Mouse (Mus musculus) cerebellum, postnatal 10 days (tissue): ENCODE results near the gene Bloc1s4.
A peak's percentile ranks its signal among the peaks of the same experiment; 100 is the strongest.

Source experiments
- DNase-seq, 2 experiments: peaks; one replicate each; pipeline ENCODE4 v3.0.0; 2021; ENCODE audit warnings: mixed read lengths in 2 of 2

Bloc1s4 gene

DNA sequence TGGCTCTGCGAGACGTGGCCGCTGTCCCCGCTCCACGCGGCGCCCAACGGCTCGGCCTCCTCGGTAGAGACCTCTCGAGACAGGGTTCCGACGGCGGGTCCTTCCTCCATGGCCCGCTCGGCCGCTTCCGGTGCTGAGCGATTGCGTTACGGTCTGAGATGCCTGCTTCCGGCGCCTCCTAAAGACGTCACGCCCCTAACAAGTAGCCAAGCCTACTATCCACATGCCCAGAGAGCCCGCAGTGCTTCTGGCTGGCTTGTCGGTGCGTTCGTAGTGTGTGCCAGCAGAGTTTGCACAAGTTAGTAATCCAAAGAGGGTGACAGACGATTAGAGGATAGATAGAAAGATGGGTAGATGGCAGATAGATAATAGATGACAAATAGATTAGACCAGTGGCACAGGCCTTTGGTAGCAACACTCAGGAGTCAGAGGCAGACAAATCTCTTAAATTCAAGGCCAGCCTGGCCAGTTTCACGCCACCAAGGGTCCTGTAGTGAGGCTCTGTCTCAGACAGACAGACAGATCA lies at the start of gene Bloc1s4:
Bloc1s4 (minus strand) TSS at position 115 of the 526 bp plus-strand sequence.
- DNase-seq: peak; percentile 97

DNA sequence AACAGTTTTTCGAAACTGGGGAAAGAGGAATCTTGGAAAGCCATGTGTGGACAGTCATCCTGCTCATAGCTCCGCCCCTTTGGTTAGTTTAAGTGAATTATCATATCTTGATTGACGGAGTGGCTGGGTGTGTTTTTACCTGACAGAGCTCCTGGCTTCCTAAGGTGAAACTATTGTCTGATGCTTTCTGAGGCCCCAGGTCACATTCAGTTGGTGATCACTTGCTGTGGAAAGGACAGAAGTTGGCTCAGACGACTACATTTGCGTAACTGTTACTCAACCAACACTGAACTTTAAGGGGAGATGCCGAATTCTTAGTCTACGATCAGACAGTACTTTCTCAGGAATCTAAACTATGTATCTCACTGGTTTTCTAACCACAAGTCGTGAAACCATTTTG lies 48.8 kb upstream of the Bloc1s4 start:
- no peak for DNase-seq

DNA sequence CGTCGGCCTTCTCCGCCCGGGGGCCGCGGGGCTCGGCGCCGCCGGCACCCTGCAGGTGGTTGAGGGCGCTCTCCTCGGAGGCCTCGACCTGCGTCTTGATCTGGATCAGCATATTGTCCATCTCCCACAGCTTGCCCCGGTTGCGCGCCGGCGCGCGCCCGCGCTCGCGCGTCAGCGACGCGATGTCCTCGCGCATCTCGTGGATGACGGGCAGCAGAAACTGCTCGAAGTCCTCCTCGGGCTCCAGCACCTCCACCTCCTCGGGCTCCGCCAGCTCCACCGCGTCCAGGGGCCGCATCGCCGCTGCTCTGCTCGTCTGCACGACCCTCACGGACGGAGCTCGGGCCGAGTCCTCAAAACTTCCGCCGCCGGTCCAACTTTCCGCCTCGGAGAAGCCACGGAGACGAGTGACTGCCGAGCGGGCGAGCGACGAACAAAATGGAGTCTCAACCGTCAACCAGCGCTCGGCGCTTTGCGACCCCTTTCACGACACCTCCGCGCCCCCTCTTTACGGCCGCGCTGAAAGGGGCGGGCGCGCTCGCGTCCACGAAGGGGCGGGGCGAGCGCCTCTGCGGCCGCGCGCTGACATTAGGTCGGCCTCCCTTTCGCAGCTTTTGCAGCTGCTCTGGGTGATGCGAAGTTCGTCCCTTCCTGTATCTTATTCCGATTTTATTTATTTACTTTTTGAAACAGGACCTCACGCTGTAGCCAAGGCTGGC lies 48.0 kb upstream of the Bloc1s4 start, which contains the start of gene Mrfap1:
Mrfap1 (minus strand) TSS at position 477 of the 719 bp plus-strand sequence.
- peak; percentile 96 to 97 for DNase-seq

DNA sequence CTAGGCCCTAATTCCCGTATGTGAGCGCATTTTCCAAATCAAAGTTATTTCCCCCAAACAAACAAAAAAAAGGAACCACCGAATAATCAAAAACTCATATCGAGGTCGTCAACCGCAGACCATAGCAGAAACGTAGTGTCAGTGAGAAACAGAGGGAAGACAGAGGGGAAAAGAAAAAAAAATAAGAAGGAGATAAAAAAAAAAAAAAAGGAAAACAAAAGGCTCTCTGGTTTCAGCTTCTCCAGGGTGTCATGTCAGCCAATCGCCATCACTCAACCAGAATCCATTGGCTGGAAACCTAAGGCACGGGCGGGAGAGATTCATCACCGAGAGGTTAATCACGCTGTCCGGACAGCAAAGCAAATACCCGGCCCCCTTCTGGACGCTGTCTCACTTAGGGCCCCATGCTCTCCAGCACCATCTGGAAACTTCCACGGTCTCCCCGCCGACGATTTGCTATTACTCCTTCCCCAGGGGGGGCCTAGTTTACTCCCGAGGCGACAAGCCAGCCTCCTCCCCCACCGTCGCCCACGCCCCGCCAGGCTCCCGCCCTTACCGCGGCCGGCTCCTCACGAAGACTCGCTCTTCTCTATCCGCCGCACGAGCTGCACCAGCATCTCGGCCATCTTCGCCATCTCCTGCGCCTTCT lies 47.3 kb upstream of the Bloc1s4 start:
- peak; percentile 84 to 86 for DNase-seq

DNA sequence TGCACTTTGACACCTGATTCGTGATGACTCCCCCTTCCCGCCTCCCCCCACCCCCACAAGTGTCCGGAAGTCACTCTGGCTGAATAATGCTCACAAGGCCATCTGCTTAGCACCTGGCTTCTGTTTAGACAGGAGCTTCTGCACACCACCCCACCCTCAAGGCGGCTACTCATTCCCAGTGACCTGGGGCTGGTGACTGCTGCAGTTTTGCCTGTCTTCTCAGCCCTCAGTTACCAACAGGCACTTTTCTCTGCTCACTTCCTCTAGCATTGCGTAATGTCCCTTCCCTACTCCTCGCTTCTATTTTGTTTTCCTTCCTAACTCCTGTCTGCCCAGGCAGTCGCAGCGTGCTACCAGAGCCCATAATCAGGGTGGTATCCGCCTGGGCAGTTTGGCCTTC lies 43.4 kb upstream of the Bloc1s4 start:
- no peak for DNase-seq

DNA sequence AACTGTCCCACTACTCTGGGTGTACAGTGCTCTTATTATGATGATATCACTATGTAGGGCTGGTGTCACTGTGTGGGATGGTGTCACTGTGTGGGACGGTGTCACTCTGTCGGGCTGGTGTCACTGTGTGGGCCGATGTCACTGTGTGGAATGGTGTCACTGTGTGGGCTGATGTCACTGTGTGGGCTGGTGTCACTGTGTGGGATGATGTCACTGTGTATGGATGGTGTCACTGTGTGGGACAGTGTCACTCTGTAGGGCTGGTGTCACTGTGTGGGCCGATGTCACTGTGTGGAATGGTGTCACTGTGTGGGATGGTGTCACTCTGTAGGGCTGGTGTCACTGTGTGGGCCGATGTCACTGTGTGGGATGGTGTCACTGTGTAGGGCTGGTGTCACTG lies 37.6 kb upstream of the Bloc1s4 start:
- no peak for DNase-seq

DNA sequence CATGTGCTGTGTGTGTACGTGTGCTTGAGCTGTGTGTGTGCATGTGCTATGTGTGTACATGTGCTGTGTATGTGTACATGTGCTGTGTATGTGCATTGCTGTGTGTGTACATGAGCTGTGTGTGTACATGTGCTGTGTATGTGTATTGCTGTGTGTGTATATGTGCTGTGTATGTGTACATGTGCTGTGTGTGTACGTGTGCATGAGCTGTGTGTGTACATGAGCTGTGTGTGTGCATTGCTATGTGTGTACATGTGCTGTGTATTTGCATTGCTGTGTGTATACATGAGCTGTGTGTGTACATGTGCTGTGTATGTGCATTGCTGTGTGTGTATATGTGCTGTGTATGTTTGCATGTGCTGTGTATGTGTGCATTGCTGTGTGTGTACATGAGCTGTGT lies 31.1 kb upstream of the Bloc1s4 start:
- DNase-seq: no peak

DNA sequence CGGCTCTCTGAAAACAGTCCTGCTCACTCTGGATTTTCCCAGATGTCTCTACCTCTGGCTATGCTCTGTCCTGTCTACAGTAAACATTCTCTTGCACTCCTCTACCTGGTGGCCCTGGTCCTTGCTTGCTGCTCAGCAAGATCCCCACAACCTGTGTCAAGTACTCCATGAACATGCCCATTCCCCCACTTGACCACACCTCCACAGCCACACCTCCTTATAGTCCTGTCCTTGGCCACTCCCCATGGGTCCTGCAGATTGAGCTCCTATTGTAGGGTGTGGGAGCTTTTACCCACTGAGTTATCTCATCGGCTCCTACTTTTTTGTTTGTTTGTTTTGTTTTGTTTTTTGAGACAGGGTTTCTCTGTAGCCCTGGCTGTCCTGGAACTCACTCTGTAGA lies 30.5 kb upstream of the Bloc1s4 start:
- DNase-seq: no peak

DNA sequence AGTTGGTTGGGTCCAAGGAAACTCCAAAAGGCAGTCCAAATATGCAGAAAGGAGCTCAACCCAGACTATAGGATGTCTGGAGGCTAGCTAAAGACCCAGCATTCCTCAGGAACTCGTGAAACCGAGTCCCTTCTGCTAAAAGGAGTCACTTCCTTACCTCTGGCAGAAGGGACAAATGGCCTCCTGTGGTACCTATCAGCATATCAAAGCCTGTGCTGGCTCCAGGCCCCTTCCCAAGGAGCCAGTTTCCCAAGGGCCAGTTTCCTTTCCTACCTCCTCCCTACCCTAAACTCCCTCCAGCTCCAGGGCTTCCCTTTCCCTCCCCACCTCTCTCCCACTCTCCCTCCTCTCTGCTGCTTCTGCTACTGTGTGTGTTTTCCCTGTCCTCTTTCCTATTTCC lies 28.7 kb upstream of the Bloc1s4 start:
- DNase-seq: no peak

DNA sequence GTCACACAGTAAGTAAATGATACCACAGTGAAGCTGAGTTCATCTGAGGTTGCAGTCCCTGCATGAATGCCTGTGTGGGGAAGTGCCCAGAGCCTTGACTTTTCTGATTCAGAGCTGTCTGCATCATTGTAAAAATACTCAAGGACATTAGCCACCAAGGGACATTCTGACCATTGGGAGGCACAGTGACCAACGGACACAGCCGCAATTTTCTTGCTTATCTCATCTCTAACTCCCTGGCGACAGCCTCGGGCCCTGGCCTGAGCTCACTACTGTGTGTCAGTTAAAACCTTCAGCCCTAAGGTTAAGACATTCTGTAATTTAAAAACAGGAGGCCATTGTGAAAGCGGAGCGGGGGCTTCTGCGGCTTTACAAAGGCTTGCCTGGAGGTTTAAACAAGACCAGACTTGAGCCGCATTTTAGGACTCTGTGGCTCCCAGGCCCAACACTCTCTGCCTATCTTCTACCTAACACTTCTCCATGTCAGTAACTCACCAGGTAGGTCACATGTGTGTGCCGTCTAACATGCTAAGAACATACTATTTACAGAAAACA lies 27.6 kb upstream of the Bloc1s4 start:
- DNase-seq: no peak

DNA sequence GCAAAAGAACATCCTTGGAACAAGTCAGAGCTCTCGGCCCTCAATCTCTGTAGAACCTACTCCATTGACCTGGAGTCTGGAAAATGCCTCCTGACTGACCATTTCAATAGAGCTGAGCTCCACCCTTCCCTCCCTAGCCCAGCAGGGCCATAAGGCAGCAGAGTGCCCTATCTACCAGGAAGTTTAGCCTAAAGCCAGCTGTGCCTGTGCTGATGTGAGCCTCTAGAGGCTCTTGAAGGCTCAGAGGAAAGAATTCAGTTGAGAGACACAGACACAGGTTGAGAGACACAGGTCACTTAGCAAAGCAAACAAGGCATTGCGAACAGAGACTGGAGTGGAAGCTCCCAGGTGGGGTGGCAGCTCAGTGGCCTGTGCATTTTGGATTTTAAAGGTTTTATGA lies 26.9 kb upstream of the Bloc1s4 start:
- no peak for DNase-seq

DNA sequence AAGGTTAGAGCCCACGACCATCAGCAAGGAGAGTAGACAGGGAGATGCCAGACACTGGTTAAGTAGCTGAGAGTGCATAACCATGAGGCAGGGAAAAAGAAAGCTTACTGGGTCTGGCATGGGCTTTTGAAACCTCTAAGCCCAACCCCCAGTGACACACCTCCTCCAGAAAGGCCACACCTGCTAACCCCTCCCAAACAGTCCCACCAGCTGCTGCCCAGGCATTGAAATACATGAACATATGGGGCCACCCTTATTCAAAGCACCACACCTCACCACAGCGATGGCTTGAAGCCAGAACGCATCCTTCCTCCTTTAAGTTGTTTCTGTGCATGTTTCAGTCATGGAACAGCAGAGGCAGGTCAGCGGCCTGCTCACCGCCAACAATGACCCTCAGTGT lies 24.1 kb upstream of the Bloc1s4 start:
- DNase-seq: no peak

DNA sequence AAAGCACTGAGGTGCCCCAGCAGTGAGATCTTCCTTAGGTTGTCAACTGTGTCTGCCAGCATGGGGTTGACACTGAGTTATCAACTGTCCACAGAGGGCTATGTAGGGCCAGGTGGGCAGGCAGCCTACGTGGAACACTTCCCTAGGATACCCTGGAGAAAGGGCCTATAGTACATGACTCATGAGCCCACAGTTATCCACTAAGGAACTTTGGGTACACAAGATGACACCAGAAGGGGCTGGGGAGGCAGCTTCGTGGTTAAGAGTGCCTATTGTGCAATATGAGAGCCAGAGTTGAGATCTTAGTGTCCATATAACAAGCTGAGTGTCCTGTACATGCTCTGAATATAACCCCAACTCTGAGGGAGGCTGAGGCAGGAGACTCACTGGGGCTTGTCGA lies 21.2 kb upstream of the Bloc1s4 start:
- no peak for DNase-seq

DNA sequence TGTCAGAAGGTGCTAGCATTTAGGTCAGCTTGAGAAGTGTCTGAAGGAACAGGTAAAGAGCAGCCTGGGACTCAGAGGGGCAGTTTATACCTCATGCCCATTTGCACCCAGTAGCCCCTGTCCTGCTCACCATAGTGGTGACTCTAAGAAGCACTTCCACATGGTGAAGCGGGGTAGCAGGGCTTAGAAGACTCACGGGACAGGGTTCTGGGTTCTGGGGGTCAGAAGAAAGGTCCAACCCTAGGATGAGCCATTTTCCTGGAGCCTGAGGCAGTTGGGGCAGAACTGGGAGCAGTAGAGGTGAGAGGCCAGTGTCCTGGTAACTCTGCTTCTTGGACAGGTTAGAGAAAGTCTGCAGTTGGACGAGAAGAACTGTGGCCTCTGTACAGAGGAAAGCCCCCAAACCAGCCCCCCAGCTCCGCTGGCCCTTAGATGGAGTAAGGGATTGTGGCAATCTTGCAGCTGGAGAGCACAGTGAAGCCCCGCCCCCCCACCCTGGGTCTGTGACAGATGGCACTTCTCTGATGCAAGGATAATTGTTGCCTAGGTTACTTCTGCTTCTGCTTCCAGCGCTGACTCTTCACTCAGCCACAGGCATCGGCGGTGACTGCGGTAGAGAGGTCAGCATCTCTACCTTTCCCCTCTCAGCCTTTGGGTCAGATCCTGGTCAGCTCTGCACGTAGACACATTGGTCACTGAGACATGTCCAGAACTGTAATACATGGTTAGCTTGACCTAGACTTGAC lies 18.7 kb upstream of the Bloc1s4 start:
- peak; percentile 80 for DNase-seq

DNA sequence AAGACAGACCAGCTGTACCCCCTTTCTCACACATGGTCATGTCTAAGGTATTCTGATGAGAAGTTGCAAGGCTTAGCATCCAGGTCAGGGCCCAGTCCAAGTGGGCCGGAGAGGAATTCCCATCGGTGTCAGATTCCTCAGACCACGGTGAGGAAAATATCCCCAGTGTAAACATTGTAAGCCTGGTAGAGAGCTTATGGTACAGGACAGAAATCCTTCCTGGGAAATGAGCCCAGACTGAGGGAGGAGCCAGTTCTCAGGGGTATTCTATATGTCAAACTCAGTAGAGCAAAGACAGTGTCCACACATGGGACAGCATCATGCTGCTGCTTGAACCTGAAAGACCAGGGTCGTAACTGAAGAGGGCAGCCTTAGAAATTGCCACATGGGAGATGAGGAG lies 11.4 kb upstream of the Bloc1s4 start:
- DNase-seq: no peak

DNA sequence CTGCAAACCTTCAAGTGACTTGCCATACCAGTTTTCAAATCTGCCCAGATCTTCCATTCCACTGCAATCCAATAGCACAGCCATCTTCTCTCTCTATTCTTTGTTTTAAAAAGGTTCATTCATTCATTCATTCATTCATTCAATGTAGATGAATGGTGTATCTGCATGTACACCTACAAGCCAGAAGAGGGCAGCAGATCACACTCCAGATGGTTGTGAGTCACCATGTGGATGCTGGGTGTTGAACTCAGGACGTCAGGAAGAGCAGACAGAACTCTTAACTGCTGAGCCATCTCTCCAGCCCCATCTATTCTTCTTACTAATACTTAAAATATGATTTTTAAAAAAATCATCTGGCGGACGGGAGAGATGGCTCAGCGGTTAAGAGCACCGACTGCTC lies 8.6 kb upstream of the Bloc1s4 start:
- DNase-seq: no peak

DNA sequence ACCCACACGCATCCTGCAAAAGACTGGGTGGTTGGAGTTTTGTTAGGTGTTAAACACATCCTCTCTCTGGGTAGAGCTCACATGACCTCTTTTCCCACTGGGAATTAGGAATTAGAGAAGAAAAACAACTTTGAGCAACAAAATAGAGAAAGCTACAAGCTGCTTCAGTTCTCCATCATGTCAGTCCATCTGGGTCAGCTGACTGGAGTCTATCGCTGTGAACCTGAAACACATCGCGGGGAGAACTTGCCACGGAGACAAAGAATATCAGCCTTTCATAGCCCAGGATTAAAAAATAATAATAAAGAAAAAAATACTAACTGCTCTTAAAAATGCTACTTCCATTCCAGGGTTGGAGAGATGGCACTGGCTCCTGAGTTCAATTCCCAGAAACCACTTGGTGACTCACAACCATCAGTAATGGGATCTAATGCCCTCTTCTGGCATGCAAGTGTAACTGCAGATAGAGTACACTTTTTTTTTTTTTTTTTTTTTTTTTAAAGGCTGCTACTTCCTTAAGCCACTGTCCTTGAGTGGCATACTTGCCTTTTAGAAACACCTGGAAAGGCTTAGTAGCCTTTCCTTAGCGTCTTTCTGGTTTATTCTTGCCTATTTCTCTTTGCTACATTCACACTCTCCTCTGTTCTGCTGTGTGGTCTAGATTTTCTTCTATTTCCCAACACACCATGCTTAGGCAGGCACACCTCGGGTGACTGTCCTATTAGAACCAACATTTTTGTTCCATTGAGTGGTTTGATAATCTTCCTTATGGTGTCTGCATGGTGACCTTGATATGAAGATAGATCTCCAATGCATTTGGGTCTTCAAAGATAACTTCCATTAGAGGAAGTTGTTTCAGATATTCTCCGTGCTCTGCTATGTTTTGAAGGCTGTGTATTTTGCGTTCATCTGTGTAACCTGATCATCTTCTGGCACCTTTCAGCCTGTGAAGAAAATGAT lies 1.9 kb upstream of the Bloc1s4 start:
- no peak for DNase-seq

DNA sequence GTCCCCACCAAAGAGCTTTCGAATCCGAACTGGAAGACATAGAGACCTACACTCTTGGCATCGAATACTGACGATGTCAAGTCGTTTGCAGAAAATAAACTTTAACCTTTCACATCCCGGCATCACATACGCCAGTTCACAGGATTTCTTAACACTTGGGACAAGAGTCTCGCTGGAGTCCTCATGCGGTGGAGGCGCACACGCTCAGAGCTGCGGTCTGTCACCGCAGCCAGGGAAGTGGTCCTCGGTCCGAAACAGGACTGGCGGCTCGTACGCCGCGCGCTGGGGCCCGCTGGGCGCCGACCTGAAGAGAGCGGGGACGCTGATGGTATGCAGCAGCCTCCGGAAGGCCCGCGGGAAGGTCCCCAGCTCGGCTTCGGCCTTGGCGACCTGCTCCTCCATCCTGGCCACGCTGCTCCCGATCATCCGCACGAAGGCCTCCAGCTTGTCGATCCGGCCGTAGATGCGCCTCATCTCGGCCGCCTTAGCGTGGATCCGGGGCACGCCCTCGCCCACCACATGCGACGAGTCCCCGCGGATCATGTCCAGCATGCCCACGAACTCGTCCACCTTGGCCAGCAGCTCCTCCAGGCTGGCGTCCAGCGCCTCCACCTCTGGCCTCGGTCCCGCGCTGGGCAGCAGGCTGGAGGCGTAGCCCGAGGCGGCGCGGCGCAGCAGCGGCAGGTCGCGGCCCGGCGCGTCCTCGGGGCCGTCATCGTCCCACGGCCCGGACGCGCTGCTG lies 485 bp downstream of the Bloc1s4 start:
- no peak for DNase-seq

DNA sequence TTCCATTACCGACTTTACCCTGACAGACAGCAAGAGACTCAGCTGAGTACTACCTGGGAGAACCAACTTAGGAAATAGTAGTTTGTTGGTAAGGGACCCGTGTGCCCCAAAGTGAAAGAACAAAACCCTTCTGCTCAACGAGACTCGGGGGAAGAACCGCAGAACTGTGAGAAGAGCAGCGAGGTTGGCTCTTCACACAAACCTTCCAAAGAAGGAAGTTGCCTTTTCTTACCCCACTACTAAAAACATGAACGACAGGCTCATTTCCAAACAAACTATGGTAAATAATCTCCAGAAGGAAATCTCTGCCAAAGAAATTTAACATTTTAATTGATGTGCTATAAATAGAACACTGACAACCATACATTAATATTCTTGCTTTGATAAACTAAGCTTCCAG lies 1.4 kb downstream of the Bloc1s4 start:
- DNase-seq: no peak

DNA sequence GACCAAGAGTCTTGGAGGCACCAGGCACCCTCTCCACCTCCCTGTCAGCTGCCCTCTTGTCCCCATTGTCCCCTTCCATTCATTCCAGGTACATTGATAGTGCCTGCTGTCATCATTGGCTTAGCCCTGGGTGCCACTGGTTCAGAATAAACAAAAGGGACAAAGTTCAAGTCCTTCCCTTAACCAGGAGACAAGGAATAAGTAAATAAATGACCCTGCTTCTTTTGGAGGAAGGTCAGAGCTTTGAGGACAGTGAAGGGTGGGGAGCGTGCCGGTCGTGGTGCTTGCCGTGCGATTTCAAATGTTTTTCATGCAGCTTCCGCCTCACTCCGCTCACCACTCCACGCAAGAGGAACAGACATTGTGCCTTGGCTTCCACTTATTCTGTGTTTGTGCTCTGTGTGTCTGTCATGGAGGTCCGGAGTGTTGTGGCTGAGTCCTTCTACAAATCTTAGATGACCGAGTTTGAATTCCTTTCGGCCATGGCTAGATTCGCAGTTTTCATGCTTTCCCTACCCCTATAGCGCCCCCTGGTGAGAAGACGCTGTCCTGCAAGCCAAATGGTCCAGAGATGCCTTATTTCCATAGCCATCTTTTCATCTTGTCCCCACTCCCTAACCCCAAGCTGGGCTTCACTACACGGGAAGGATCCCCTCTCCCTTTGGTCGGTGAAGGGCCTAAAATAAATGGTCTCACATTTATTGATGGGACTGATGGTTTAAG lies 6.2 kb downstream of the Bloc1s4 start:
- DNase-seq: peak; percentile 93 to 96

DNA sequence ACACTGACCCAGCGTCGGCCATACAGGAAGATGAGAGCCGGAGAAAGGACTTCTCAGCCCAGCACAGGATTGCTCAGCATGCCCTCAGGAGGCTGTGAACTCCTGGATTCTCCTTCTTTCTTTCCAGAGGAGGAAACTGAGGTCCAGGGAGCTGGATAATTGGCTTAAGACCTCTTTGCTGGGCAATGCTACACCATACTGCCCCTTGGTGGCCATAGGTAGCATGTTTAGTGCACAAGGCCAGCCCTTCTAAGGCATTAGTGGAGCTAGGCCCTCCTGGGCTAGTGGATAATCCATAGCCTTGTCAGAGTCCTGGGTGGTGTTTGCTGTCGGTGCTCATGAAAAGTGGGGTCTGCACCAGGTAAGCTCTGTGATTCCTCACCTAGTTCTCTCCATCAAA lies 8.6 kb downstream of the Bloc1s4 start:
- peak; percentile 85 for DNase-seq
